Mouse (Mus musculus) liver, embryonic 15.5 days (tissue): ENCODE data around the gene Mical2. TPM values are rescaled to one million over a fixed set of nuclear protein-coding genes. Genes with fewer than 3 reads are reported as not detected.

Source experiments
- ATAC-seq: fragments of 200-750 bp; cut with Nextera tagmentation; 2 replicates; pipeline ENCODE4 v1.8.0; 2017; ENCODE audit warnings: moderate number of reproducible peaks, mild to moderate bottlenecking, moderate library complexity; ENCODE audit not compliant: insufficient read depth
- H3K27ac ChIP-seq: fragments of 300-500 bp; sonication (generic); replicated peaks from 2 replicates; pipeline ENCODE4 v1.5.1; 2015; ENCODE audit warnings: mild to moderate bottlenecking, inconsistent platforms
- H3K27me3 ChIP-seq: fragments of 300-500 bp; sonication (generic); 2 replicates; pipeline ENCODE4 v1.6.1; 2015; ENCODE audit warnings: mild to moderate bottlenecking, inconsistent platforms
- H3K36me3 ChIP-seq: fragments of 300-500 bp; sonication (generic); replicated peaks from 2 replicates; pipeline ENCODE4 v1.6.1; 2015; ENCODE audit warnings: moderate library complexity, mild to moderate bottlenecking, inconsistent platforms
- H3K4me1 ChIP-seq: fragments of 300-500 bp; sonication (generic); replicated peaks from 2 replicates; pipeline ENCODE4 v1.6.1; 2015; ENCODE audit warnings: inconsistent platforms
- H3K4me2 ChIP-seq: fragments of 300-500 bp; sonication (generic); 2 replicates; pipeline ENCODE4 v1.6.1; 2015; ENCODE audit warnings: moderate library complexity, mild to moderate bottlenecking, inconsistent platforms
- H3K4me3 ChIP-seq: fragments of 300-500 bp; sonication (generic); replicated peaks from 2 replicates; pipeline ENCODE4 v1.5.1; 2015; ENCODE audit warnings: mild to moderate bottlenecking, inconsistent platforms
- H3K9ac ChIP-seq: fragments of 300-500 bp; sonication (generic); 2 replicates; pipeline ENCODE4 v1.6.1; 2015; ENCODE audit warnings: moderate library complexity, mild to moderate bottlenecking, inconsistent platforms
- H3K9me3 ChIP-seq: fragments of 300-500 bp; sonication (generic); replicated peaks from 2 replicates; pipeline ENCODE4 v1.6.1; 2016; ENCODE audit warnings: inconsistent platforms
- WGBS: fragments of 180-500 bp; shearing (Covaris S2); methylation state at CpG from one replicate; pipeline ENCODE4 v1.1.7; 2015; ENCODE audit warnings: mixed read lengths; ENCODE audit not compliant: insufficient replicate concordance; 5-methylcytosine and 5-hydroxymethylcytosine counted together
- polyA plus RNA-seq: library from polyadenylated mRNA; unstranded; fragments of >200 nt; fragmentation: Nextera tagmentation; extraction: Ambion mirVana; gene quantifications from 2 replicates; pipeline ENCODE4 v1.2.1, GENCODE M21; 2015

The Mical2 gene
- polyA plus RNA-seq, 1 experiment from 2014 or later = 1.8 TPM

- no peak for ATAC-seq
- Histone ChIP-seq H3K27ac (no peak overlapping the region), H3K4me2 (no peak overlapping the region), H3K9me3 (no peaks in the 10 kb centered on the region), H3K36me3 (no peaks in the 10 kb centered on the region), H3K4me1 (no peaks in the 10 kb centered on the region; the same call in 1 of the 2 replicates), H3K27me3 (no peaks in the 10 kb centered on the region), H3K9ac (no peak overlapping the region), H3K4me3 (no peak overlapping the region)
- WGBS = 47% methylated on average over 2 of the region's 2 CpGs
These were observed 18.4 kb downstream of the Mical2 start for GRCm38 (mm10) chr7:112244071-112244470.

GRCm38 (mm10) chr7:112244683-112245082, 19.0 kb downstream of the Mical2 start:
- H3K4me2 ChIP-seq = no peak overlapping the region
- H3K9ac ChIP-seq = no peak overlapping the region
- no peak overlapping the region for H3K4me3 ChIP-seq
- H3K36me3 ChIP-seq = no peaks in the 10 kb centered on the region
- WGBS = 46% methylated on average over 6 of the region's 6 CpGs
- H3K27ac ChIP-seq = no peak overlapping the region
- no peaks in the 10 kb centered on the region for H3K9me3 ChIP-seq
- ATAC-seq = no peak
- no peaks in the 10 kb centered on the region for H3K4me1 ChIP-seq
- H3K27me3 ChIP-seq = no peaks in the 10 kb centered on the region

- Histone ChIP-seq H3K9ac (no peak overlapping the region), H3K4me1 (no peaks in the 10 kb centered on the region), H3K27ac (no peak overlapping the region), H3K4me2 (no peak overlapping the region), H3K9me3 (no peaks in the 10 kb centered on the region), H3K27me3 (no peaks in the 10 kb centered on the region), H3K4me3 (no peak overlapping the region), H3K36me3 (no peaks in the 10 kb centered on the region)
- no peak for ATAC-seq
- WGBS = 56% methylated on average over 4 of the region's 4 CpGs
These were observed 20.3 kb downstream of the Mical2 start for GRCm38 (mm10) chr7:112245839-112246438.

GRCm38 (mm10) chr7:112246442-112246841, 20.8 kb downstream of the Mical2 start:
- H3K4me2 ChIP-seq = no peak overlapping the region

GRCm38 (mm10) chr7:112247890-112248289, 22.2 kb downstream of the Mical2 start:
- no peaks in the 10 kb centered on the region for H3K36me3 ChIP-seq
- no peak overlapping the region for H3K27ac ChIP-seq
- 49% methylated on average over 3 of the region's 3 CpGs for WGBS
- no peaks in the 10 kb centered on the region for H3K9me3 ChIP-seq
- no peaks in the 10 kb centered on the region for H3K27me3 ChIP-seq
- peaks cover 6% of the 10 kb centered on the region; the same call in 1 of the 2 replicates for H3K4me1 ChIP-seq
- H3K4me3 ChIP-seq = no peak overlapping the region
- ATAC-seq = no peak
- H3K4me2 ChIP-seq = no peak overlapping the region
- no peak overlapping the region for H3K9ac ChIP-seq

More at GRCm38 (mm10) chr7:112246442-112246841, 20.8 kb downstream of the Mical2 start:
- H3K9ac ChIP-seq = no peak overlapping the region
- no peaks in the 10 kb centered on the region for H3K36me3 ChIP-seq
- no peak for ATAC-seq
- WGBS = 64% methylated on average over 4 of the region's 4 CpGs
- H3K4me1 ChIP-seq = no peaks in the 10 kb centered on the region
- H3K9me3 ChIP-seq = no peaks in the 10 kb centered on the region
- no peak overlapping the region for H3K4me3 ChIP-seq
- H3K27me3 ChIP-seq = no peaks in the 10 kb centered on the region
- H3K27ac ChIP-seq = no peak overlapping the region

GRCm38 (mm10) chr7:112249476-112249875, 23.8 kb downstream of the Mical2 start:
- Histone ChIP-seq H3K4me1 (peaks cover 6% of the 10 kb centered on the region; the same call in 1 of the 2 replicates), H3K4me3 (no peak overlapping the region), H3K27me3 (no peaks in the 10 kb centered on the region), H3K27ac (no peak overlapping the region), H3K4me2 (no peak overlapping the region), H3K9ac (no peak overlapping the region), H3K9me3 (no peaks in the 10 kb centered on the region), H3K36me3 (no peaks in the 10 kb centered on the region)
- ATAC-seq = no peak
- WGBS = 55% methylated on average over 4 of the region's 4 CpGs

- H3K9ac ChIP-seq = no peak overlapping the region
- H3K4me3 ChIP-seq = no peak overlapping the region
- ATAC-seq = no peak
- H3K27ac ChIP-seq = no peak overlapping the region
- WGBS = 29% methylated on average over 5 of the region's 5 CpGs
- H3K9me3 ChIP-seq = no peaks in the 10 kb centered on the region
- H3K4me2 ChIP-seq = no peak overlapping the region
- no peaks in the 10 kb centered on the region for H3K27me3 ChIP-seq
- peaks cover 6% of the 10 kb centered on the region; the same call in 1 of the 2 replicates for H3K4me1 ChIP-seq
- no peaks in the 10 kb centered on the region for H3K36me3 ChIP-seq
These were observed 26.4 kb downstream of the Mical2 start for GRCm38 (mm10) chr7:112252065-112252464.

GRCm38 (mm10) chr7:112254233-112254632, 28.6 kb downstream of the Mical2 start:
- ATAC-seq = no peak
- Histone ChIP-seq H3K4me2 (no peak overlapping the region), H3K4me3 (no peak overlapping the region), H3K27ac (no peak overlapping the region), H3K9me3 (no peaks in the 10 kb centered on the region), H3K27me3 (no peaks in the 10 kb centered on the region), H3K4me1 (peaks cover 6% of the 10 kb centered on the region; the same call in 1 of the 2 replicates), H3K36me3 (no peaks in the 10 kb centered on the region), H3K9ac (no peak overlapping the region)
- 50% methylated on average over 3 of the region's 3 CpGs for WGBS

GRCm38 (mm10) chr7:112255248-112255866, 29.7 kb downstream of the Mical2 start:
- Histone ChIP-seq H3K36me3 (no peaks in the 10 kb centered on the region), H3K4me2 (no peak overlapping the region), H3K4me3 (no peak overlapping the region), H3K27ac (no peak overlapping the region), H3K4me1 (peaks cover 6% of the 10 kb centered on the region; the same call in 1 of the 2 replicates), H3K27me3 (no peaks in the 10 kb centered on the region), H3K9ac (no peak overlapping the region), H3K9me3 (no peaks in the 10 kb centered on the region)
- whole genome bisulfite sequencing = 50% methylated on average over 3 of the region's 3 CpGs
- ATAC-seq = no peak

- Histone ChIP-seq H3K36me3 (no peaks in the 10 kb centered on the region), H3K27me3 (no peaks in the 10 kb centered on the region), H3K9ac (no peak overlapping the region), H3K27ac (no peak overlapping the region), H3K4me3 (no peak overlapping the region), H3K4me1 (no peaks in the 10 kb centered on the region), H3K4me2 (no peak overlapping the region), H3K9me3 (no peaks in the 10 kb centered on the region)
- no peak for ATAC-seq
- 34% methylated on average over 4 of the region's 4 CpGs for WGBS
These were observed 32.8 kb downstream of the Mical2 start for GRCm38 (mm10) chr7:112258338-112258903.

- WGBS = 72% methylated on average over 4 of the region's 4 CpGs
- ATAC-seq = no peak
These were observed 33.6 kb downstream of the Mical2 start for GRCm38 (mm10) chr7:112259286-112259685.

More at GRCm38 (mm10) chr7:112259286-112259685, 33.6 kb downstream of the Mical2 start:
- no peak overlapping the region for H3K9ac ChIP-seq
- no peak overlapping the region for H3K27ac ChIP-seq
- H3K4me1 ChIP-seq = no peaks in the 10 kb centered on the region
- H3K4me3 ChIP-seq = no peak overlapping the region
- H3K9me3 ChIP-seq = no peaks in the 10 kb centered on the region
- H3K4me2 ChIP-seq = no peak overlapping the region
- H3K36me3 ChIP-seq = no peaks in the 10 kb centered on the region
- H3K27me3 ChIP-seq = no peaks in the 10 kb centered on the region
